Mouse (Mus musculus) forebrain, postnatal 0 days (tissue): Measurements from ENCODE around the gene Armc7. TPM values are rescaled to one million over a fixed set of nuclear protein-coding genes. Genes with fewer than 3 reads are reported as not detected.
"Not testable (repeated sequence)": the region's sequence is repeated elsewhere in the genome, so short reads cannot be mapped to it uniquely, and the experiment has no call there.

ENCODE experiments used
- ATAC-seq: fragments of 200-750 bp; cut with Nextera tagmentation; 2 replicates; pipeline ENCODE4 v1.8.0; 2017; ENCODE audit warnings: mild to moderate bottlenecking, moderate library complexity
- DNase-seq: peaks from one replicate; pipeline ENCODE4 v3.0.0-alpha.2; 2015
- H3K27ac ChIP-seq: fragments of 300-500 bp; sonication (generic); 2 replicates; pipeline ENCODE4 v1.5.1; 2014; ENCODE audit warnings: low read depth, mild to moderate bottlenecking, antibody characterized with exemption, low read length, moderate library complexity, mixed read lengths
- H3K27me3 ChIP-seq: fragments of 300-500 bp; sonication (generic); 2 replicates; pipeline ENCODE4 v1.6.1; 2014; ENCODE audit warnings: mild to moderate bottlenecking, low read length, mixed read lengths; ENCODE audit not compliant: insufficient read depth
- H3K36me3 ChIP-seq: fragments of 300-500 bp; sonication (generic); 2 replicates; pipeline ENCODE4 v1.6.1; 2014; ENCODE audit warnings: mild to moderate bottlenecking, moderate library complexity; ENCODE audit not compliant: insufficient read depth
- H3K4me1 ChIP-seq: fragments of 300-500 bp; sonication (generic); 2 replicates; pipeline ENCODE4 v1.6.1; 2014; ENCODE audit warnings: antibody characterized with exemption; ENCODE audit not compliant: insufficient read depth
- H3K4me2 ChIP-seq: fragments of 300-500 bp; sonication (generic); 2 replicates; pipeline ENCODE4 v1.6.1; 2014; ENCODE audit warnings: low read depth, mild to moderate bottlenecking, moderate library complexity
- H3K4me3 ChIP-seq: fragments of 300-500 bp; sonication (generic); 2 replicates; pipeline ENCODE4 v1.5.1; 2014; ENCODE audit warnings: low read depth, low read length, mixed read lengths
- H3K9ac ChIP-seq: fragments of 300-500 bp; sonication (generic); 2 replicates; pipeline ENCODE4 v1.6.1; 2014; ENCODE audit warnings: mild to moderate bottlenecking
- H3K9me3 ChIP-seq: fragments of 300-500 bp; sonication (generic); 2 replicates; pipeline ENCODE4 v1.6.1; 2016; ENCODE audit warnings: low read length
- CTCF ChIP-seq: sonication (generic); IDR thresholded peaks from 2 replicates; pipeline ENCODE4 v1.5.1; 2016; ENCODE audit warnings: antibody characterized with exemption, control low read depth, low read depth
- WGBS: fragments of 180-500 bp; shearing (Covaris S2); extraction: QIAGEN DNeasy Blood & Tissue Kit; methylation state at CpG from one replicate; pipeline ENCODE4 v1.1.7; 2014; 5-methylcytosine and 5-hydroxymethylcytosine counted together
- polyA plus RNA-seq: library from polyadenylated mRNA; unstranded; fragments of >200 nt; fragmentation: Nextera tagmentation; extraction: Ambion mirVana; gene quantifications from 2 replicates; pipeline ENCODE4 v1.2.1, GENCODE M21; 2015
- total RNA-seq: library from RNA; depleted of rRNA; stranded (reverse); fragments of >200 nt; gene quantifications from 2 replicates; pipeline ENCODE4 v1.2.3, GENCODE M21; 2014

Gene Armc7
- total and polyA plus RNA-seq, 2 experiments from 2014 or later = 11.2 TPM

DNA sequence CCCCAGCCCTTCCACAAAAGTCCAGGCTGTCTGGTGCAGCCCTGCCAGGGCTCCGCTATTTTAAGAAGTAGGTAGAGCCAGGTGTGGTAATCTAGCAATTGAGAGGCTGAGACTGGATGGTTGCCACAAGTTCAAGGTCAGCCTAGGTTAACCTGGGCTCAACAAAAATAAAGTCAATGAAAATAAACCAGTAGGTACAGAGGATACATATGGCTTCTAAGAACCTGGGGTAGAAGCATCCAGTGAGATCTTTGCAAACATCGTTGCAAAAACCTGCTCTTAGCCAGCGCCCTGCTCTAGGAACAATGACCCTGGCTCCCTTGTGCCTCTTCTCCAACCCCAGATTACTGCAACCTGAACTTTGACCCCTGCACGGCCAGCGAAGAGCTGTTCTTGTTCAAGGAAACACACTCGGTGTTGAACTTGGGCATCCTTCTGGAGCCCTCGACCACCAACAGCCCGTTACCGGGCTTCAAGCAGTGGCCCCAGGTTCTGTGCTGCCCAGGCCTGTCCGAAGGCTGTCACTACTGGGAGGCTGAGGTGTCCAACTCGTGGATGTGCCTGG is 28.1 kb upstream of the Armc7 start:
- DNase-seq = no peak
- H3K9me3 ChIP-seq = no peaks in the 10 kb centered on the region
- no peaks in the 10 kb centered on the region for H3K4me1 ChIP-seq
- H3K4me2 ChIP-seq = no peak overlapping the region
- 82% methylated on average over 11 of the region's 11 CpGs for WGBS
- no peaks in the 10 kb centered on the region for H3K27me3 ChIP-seq
- H3K36me3 ChIP-seq = no peaks in the 10 kb centered on the region
- no peak overlapping the region for H3K9ac ChIP-seq
- no peak for TF ChIP-seq CTCF
- H3K4me3 ChIP-seq = no peak overlapping the region
- ATAC-seq = no peak
- no peak overlapping the region for H3K27ac ChIP-seq

DNA sequence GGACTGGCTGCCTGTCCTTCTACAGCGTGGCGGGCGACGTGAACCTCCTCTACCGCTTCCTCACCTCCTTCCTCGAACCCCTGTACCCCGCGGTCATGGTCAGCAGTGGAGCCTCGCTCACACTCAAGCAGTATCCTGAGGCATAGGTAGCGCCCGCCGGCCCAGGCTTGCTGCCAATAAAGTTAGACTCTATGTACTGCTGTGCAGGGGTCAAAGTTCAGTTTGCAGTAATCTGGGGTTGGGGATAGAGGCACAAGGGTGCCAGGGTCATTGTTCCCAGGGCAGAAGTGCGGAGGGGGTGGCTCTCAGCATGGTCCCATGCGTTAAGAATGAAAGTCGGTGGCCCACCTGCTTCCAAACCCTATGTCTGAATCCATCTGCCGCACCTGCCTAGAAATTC is 27.4 kb upstream of the Armc7 start:
- no peak overlapping the region for H3K9ac ChIP-seq
- WGBS = 89% methylated on average over 16 of the region's 16 CpGs
- no peaks in the 10 kb centered on the region for H3K4me1 ChIP-seq
- ATAC-seq = no peak
- H3K27ac ChIP-seq = no peak overlapping the region
- no peak for DNase-seq
- no peak overlapping the region for H3K4me3 ChIP-seq
- no peak overlapping the region for H3K4me2 ChIP-seq
- no peaks in the 10 kb centered on the region for H3K27me3 ChIP-seq
- H3K36me3 ChIP-seq = no peaks in the 10 kb centered on the region
- TF ChIP-seq CTCF = no peak
- H3K9me3 ChIP-seq = no peaks in the 10 kb centered on the region

DNA sequence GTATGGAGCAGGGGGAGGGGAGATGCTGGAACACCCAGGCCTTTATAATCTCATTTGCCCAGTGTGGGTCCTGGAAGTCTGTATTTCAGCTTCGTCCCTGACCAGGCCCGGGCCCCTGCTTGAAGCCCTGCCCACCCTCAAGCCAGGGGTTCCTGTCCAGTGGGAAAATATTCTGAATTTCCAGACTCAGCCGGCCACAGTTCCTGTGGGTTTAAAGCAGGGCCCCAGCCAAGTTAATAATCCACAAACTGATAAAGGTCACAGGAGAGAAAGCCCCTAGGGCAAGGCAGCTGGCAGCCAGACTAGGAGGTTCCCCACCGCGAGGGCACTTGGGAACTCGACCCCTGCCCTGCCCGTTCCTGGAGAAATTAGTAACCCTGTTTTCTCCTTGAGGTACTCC is 26.5 kb upstream of the Armc7 start:
- H3K36me3 ChIP-seq = no peaks in the 10 kb centered on the region
- H3K9ac ChIP-seq = no peak overlapping the region
- no peak for ATAC-seq
- H3K27ac ChIP-seq = no peak overlapping the region
- DNase-seq = no peak
- H3K9me3 ChIP-seq = no peaks in the 10 kb centered on the region
- WGBS = 66% methylated on average over 7 of the region's 7 CpGs
- no peak overlapping the region for H3K4me2 ChIP-seq
- no peak overlapping the region for H3K4me3 ChIP-seq
- H3K4me1 ChIP-seq = no peaks in the 10 kb centered on the region
- no peaks in the 10 kb centered on the region for H3K27me3 ChIP-seq
- no peak for TF ChIP-seq CTCF

DNA sequence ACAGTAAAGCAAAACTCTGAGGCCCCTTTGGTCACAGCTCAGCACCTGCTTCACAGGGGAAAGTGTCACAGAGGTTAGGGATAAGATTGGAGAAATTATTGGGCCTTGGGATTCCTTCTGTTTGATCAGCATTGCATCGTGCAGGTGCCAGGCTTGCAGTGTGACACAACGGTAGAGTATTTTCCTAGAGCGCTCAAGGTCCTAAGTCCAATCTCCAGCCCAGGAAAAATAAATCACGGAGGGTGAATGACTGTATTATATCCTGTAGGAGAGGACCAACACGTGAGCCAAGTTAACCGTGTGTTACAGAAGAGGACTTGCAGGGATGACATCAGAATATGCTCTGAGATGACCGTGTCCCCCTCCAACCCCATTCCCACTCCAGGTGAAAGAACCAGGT is 25.3 kb upstream of the Armc7 start:
- 92% methylated on average over 7 of the region's 7 CpGs for WGBS
- H3K4me1 ChIP-seq = no peaks in the 10 kb centered on the region
- no peaks in the 10 kb centered on the region for H3K9me3 ChIP-seq
- H3K4me2 ChIP-seq = no peak overlapping the region
- no peak overlapping the region for H3K27ac ChIP-seq
- H3K4me3 ChIP-seq = no peak overlapping the region
- H3K9ac ChIP-seq = no peak overlapping the region
- DNase-seq = no peak
- TF ChIP-seq CTCF = no peak
- no peaks in the 10 kb centered on the region for H3K27me3 ChIP-seq
- no peaks in the 10 kb centered on the region for H3K36me3 ChIP-seq
- no peak for ATAC-seq

DNA sequence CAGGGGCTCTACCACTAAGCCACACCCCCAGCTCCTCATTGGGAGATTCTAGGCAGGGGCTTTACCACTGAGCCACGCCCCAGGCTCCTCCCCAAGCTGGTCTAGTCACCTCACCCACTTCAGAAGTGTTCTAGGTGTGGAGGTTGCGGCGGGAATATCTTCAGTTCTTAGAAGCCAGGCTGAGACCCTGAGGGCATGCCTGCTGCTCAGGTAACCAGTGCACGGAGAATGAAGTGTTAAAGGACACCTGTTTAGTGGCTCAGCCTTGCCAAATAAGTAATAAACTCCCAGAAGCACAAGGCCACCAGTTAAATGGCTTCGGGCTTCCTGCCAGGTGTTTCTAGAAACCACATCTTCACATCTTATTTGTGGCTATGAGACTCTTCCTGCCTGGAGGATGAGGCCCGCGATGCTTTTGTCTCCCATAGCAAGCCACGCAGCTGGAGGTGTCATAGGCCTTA is 23.7 kb upstream of the Armc7 start:
- no peak overlapping the region for H3K4me2 ChIP-seq
- H3K9ac ChIP-seq = no peak overlapping the region
- H3K27me3 ChIP-seq = no peaks in the 10 kb centered on the region
- no peak overlapping the region for H3K4me3 ChIP-seq
- ATAC-seq = no peak
- no peak for TF ChIP-seq CTCF
- no peaks in the 10 kb centered on the region for H3K4me1 ChIP-seq
- H3K36me3 ChIP-seq = no peaks in the 10 kb centered on the region
- DNase-seq = no peak
- no peaks in the 10 kb centered on the region for H3K9me3 ChIP-seq
- WGBS = 84% methylated on average over 8 of the region's 8 CpGs
- no peak overlapping the region for H3K27ac ChIP-seq

DNA sequence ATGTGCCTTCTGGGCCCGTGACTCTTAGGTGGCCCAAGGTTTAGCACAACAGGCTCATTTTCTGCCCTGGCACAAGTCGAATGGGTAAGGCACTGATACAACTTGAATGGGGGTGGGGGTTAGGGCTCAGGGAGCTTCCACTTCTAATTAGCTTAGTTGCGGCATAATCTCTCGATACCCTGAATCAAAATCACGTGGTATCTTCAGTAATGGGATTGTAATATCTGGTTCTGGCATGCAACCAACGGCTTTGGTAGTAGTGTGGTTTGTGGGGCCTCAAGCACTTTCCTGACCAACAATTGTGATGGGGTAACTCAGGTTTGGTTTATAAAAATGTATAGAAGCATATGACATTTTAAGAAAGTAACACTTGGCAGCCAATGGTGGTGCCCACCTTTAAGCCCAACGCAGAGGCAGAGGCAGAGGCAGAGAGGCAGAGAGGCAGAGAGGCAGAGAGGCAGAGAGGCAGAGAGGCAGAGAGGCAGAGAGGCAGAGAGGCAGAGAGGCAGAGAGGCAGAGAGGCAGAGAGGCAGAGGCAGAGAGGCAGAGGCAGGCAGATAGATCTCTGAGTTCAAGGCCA is 23.1 kb upstream of the Armc7 start:
- 61% methylated on average over 7 of the region's 7 CpGs for WGBS

DNA sequence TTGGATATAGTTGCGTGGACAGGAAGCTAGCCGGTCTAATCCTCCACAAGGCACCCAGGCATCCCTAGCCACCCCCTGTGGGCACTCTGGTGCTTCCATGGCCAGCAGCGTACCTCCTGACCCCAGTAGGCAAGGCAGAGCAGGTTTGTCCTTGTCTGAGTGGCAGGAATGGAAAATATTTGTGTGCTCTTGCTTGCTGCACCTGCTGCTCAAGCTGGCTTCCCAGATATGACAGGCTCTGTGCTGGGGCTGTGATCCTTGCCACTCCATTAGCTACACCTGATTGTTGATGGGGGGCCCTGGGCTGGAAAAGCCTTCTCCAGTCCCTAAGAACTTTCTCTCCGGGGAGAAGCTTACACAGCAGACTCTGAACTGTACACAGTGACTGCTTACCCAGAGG is 22.2 kb upstream of the Armc7 start:
- ATAC-seq = no peak
- no peak for TF ChIP-seq CTCF
- 73% methylated on average over 4 of the region's 4 CpGs for WGBS
- Histone ChIP-seq H3K9me3 (no peaks in the 10 kb centered on the region), H3K4me2 (no peak overlapping the region), H3K27ac (no peak overlapping the region), H3K4me3 (no peak overlapping the region), H3K36me3 (no peaks in the 10 kb centered on the region), H3K4me1 (no peaks in the 10 kb centered on the region), H3K9ac (no peak overlapping the region), H3K27me3 (no peaks in the 10 kb centered on the region)
- DNase-seq = no peak

More for the DNA sequence above, 23.1 kb upstream of the Armc7 start:
- H3K36me3 ChIP-seq = no peaks in the 10 kb centered on the region
- H3K27ac ChIP-seq = no peak overlapping the region
- no peak overlapping the region for H3K9ac ChIP-seq
- H3K4me1 ChIP-seq = no peaks in the 10 kb centered on the region
- H3K4me2 ChIP-seq = no peak overlapping the region
- no peaks in the 10 kb centered on the region for H3K27me3 ChIP-seq
- DNase-seq (no peak), ATAC-seq (no peak)
- no peak for TF ChIP-seq CTCF
- no peak overlapping the region for H3K4me3 ChIP-seq
- H3K9me3 ChIP-seq = no peaks in the 10 kb centered on the region

DNA sequence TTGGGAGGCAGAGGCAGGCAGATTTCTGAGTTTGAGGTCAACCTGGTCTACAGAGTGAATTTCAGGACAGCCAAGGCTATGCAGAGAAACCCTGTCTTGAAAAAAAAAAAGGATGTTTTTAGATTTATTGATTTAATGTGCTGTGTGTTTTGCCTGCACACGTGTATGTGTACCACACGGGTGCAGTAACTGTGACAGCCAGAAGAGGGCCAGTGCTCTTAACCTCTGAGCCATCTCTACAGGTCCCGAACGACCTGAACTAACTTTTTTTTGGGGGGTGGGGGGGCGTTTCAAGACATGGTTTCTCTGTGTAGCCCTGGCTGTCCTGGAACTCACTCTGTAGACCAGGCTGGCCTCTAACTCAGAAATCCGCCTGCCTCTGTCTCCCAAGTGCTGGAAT is 20.6 kb upstream of the Armc7 start:
- H3K27ac ChIP-seq, H3K36me3 ChIP-seq, H3K27me3 ChIP-seq, H3K4me2 ChIP-seq, ATAC-seq, H3K4me3 ChIP-seq, H3K9ac ChIP-seq, DNase-seq, H3K4me1 ChIP-seq, H3K9me3 ChIP-seq: not testable (repeated sequence)
- 92% methylated on average over 6 of the region's 6 CpGs for WGBS
